Mouse (Mus musculus): ENCODE measurements around the gene Tmem141. TPM values are rescaled to one million over a fixed set of nuclear protein-coding genes. Genes with fewer than 3 reads are reported as not detected.

Tmem141 gene
- polyA plus RNA-seq, 1 experiment from 2014 or later = 25.0 TPM

GRCm38 (mm10) chr2:25574579-25575431 lies 47.0 kb downstream of the Tmem141 start, which contains the start of the genes Mamdc4 and Phpt1:
Mamdc4 (minus strand) TSS chr2:25574845.
Phpt1 (minus strand) TSS chr2:25575224.
- Histone ChIP-seq H3K27me3 (peaks cover 43% of the 10 kb centered on the region), H3K9ac (replicated peaks) (peak within 1 kb of the TSS; percentile 56), H3K27ac (replicated peaks) (peak within 1 kb of the TSS; percentile 95), H3K36me3 (peaks cover under 1% of the 10 kb centered on the region; the same call in 1 of the 2 replicates), H3K4me1 (peaks cover 54% of the 10 kb centered on the region), H3K9me3 (no peaks in the 10 kb centered on the region), H3K4me3 (peak within 1 kb of the TSS; percentile 57), H3K4me2 (replicated peaks) (peak within 1 kb of the TSS; percentile 81)
- ATAC-seq (replicated peaks) = peak; percentile 99
- 0% methylated on average over 44 of the region's 45 CpGs for WGBS

- WGBS = 18% methylated on average over 11 of the region's 11 CpGs
- Histone ChIP-seq H3K4me3 (peak overlapping the region; percentile 57), H3K9ac (replicated peaks) (peak overlapping the region; percentile 55), H3K27ac (replicated peaks) (peak overlapping the region; percentile 95), H3K36me3 (peaks cover 7% of the 10 kb centered on the region; the same call in 1 of the 2 replicates), H3K27me3 (peaks cover 36% of the 10 kb centered on the region), H3K4me2 (replicated peaks) (peak overlapping the region; percentile 81), H3K9me3 (no peaks in the 10 kb centered on the region), H3K4me1 (peaks cover 48% of the 10 kb centered on the region)
- peak; percentile 1; the same call in 1 of the 2 replicates for ATAC-seq (replicated peaks)
These were observed 47.7 kb downstream of the Tmem141 start for GRCm38 (mm10) chr2:25574136-25574535.

- H3K36me3 ChIP-seq = peaks cover 7% of the 10 kb centered on the region; the same call in 1 of the 2 replicates
- ATAC-seq (replicated peaks) = no peak
- H3K27ac ChIP-seq (replicated peaks) = no peak overlapping the region
- H3K4me3 ChIP-seq = no peak overlapping the region
- no peak overlapping the region for H3K9ac ChIP-seq (replicated peaks)
- H3K27me3 ChIP-seq = peaks cover 25% of the 10 kb centered on the region
- H3K4me1 ChIP-seq = peaks cover 38% of the 10 kb centered on the region
- 93% methylated on average over 2 of the region's 2 CpGs for WGBS
- no peaks in the 10 kb centered on the region for H3K9me3 ChIP-seq
- no peak overlapping the region for H3K4me2 ChIP-seq (replicated peaks)
These were observed 48.7 kb downstream of the Tmem141 start for GRCm38 (mm10) chr2:25573068-25573467.

GRCm38 (mm10) chr2:25571221-25571620 lies 50.6 kb downstream of the Tmem141 start:
- peaks cover 7% of the 10 kb centered on the region; the same call in 1 of the 2 replicates for H3K36me3 ChIP-seq
- H3K9ac ChIP-seq (replicated peaks) = no peak overlapping the region
- no peak for ATAC-seq (replicated peaks)
- no peak overlapping the region for H3K27ac ChIP-seq (replicated peaks)
- no peak overlapping the region for H3K4me3 ChIP-seq
- WGBS = 95% methylated on average over 4 of the region's 4 CpGs
- peaks cover 26% of the 10 kb centered on the region for H3K4me1 ChIP-seq
- no peak overlapping the region for H3K4me2 ChIP-seq (replicated peaks)
- peaks cover 7% of the 10 kb centered on the region for H3K27me3 ChIP-seq
- H3K9me3 ChIP-seq = no peaks in the 10 kb centered on the region

Other genes starting within 250 kb of the Tmem141 start
- gene Sapcd2, start 249.7 kb downstream of the Tmem141 start, polyA plus RNA-seq (2015; fragmentation: Nextera tagmentation; extraction: Ambion mirVana) = 31.9 and 32.6 TPM in 2 replicates
- 3.6 and 4.8 TPM in 2 replicates for gene Entpd2, start 226.1 kb downstream of the Tmem141 start, polyA plus RNA-seq (2015; fragmentation: Nextera tagmentation; extraction: Ambion mirVana)
- gene Npdc1, start 222.7 kb downstream of the Tmem141 start, polyA plus RNA-seq (2015; fragmentation: Nextera tagmentation; extraction: Ambion mirVana) = 406 and 408 TPM in 2 replicates
- gene Fut7, start 198.7 kb downstream of the Tmem141 start, polyA plus RNA-seq (2015; fragmentation: Nextera tagmentation; extraction: Ambion mirVana) = 0.20 TPM in 1 of 2 replicates, not detected in the other
- gene Abca2, start 193.3 kb downstream of the Tmem141 start, polyA plus RNA-seq (2015; fragmentation: Nextera tagmentation; extraction: Ambion mirVana) = 11.6 and 14.1 TPM in 2 replicates
- 3.3 and 3.4 TPM in 2 replicates for gene Clic3, start 165.2 kb downstream of the Tmem141 start, polyA plus RNA-seq (2015; fragmentation: Nextera tagmentation; extraction: Ambion mirVana)
- 100 and 101 TPM in 2 replicates for gene Paxx, start 160.9 kb downstream of the Tmem141 start, polyA plus RNA-seq (2015; fragmentation: Nextera tagmentation; extraction: Ambion mirVana)
- gene Ptgds, start 152.0 kb downstream of the Tmem141 start, polyA plus RNA-seq (2015; fragmentation: Nextera tagmentation; extraction: Ambion mirVana) = 112 and 123 TPM in 2 replicates
- not detected in 2 replicates for gene Lcn12, start 128.1 kb downstream of the Tmem141 start, polyA plus RNA-seq (2015; fragmentation: Nextera tagmentation; extraction: Ambion mirVana)
- gene Fbxw5, start 121.3 kb downstream of the Tmem141 start, polyA plus RNA-seq (2015; fragmentation: Nextera tagmentation; extraction: Ambion mirVana) = 128 and 130 TPM in 2 replicates
- 3.4 and 4.7 TPM in 2 replicates for gene C8g, start 120.3 kb downstream of the Tmem141 start, polyA plus RNA-seq (2015; fragmentation: Nextera tagmentation; extraction: Ambion mirVana)
- 28.2 and 28.6 TPM in 2 replicates for gene Traf2, start 75.1 kb downstream of the Tmem141 start, polyA plus RNA-seq (2015; fragmentation: Nextera tagmentation; extraction: Ambion mirVana)
- 368 and 393 TPM in 2 replicates for gene Edf1, start 64.2 kb downstream of the Tmem141 start, polyA plus RNA-seq (2015; fragmentation: Nextera tagmentation; extraction: Ambion mirVana)
- gene Mamdc4, start 47.2 kb downstream of the Tmem141 start, polyA plus RNA-seq (2015; fragmentation: Nextera tagmentation; extraction: Ambion mirVana) = 4.2 and 5.3 TPM in 2 replicates
- 151 and 158 TPM in 2 replicates for gene Phpt1, start 46.8 kb downstream of the Tmem141 start, polyA plus RNA-seq (2015; fragmentation: Nextera tagmentation; extraction: Ambion mirVana)
- 5.5 and 5.9 TPM in 2 replicates for gene Ajm1, start 40.2 kb downstream of the Tmem141 start, polyA plus RNA-seq (2015; fragmentation: Nextera tagmentation; extraction: Ambion mirVana)
- 78.8 and 81.1 TPM in 2 replicates for gene Rabl6, start 13.5 kb downstream of the Tmem141 start, polyA plus RNA-seq (2015; fragmentation: Nextera tagmentation; extraction: Ambion mirVana)
- gene Ccdc183, start 4.3 kb downstream of the Tmem141 start, polyA plus RNA-seq (2015; fragmentation: Nextera tagmentation; extraction: Ambion mirVana) = 0.14 and 0.20 TPM in 2 replicates
- 2.2 and 2.7 TPM in 2 replicates for gene Fcna, start 6.0 kb upstream of the Tmem141 start, polyA plus RNA-seq (2015; fragmentation: Nextera tagmentation; extraction: Ambion mirVana)
- not detected in 2 replicates for gene Lcn8, start 31.1 kb upstream of the Tmem141 start, polyA plus RNA-seq (2015; fragmentation: Nextera tagmentation; extraction: Ambion mirVana)
- not detected in 2 replicates for gene Lcn5, start 35.9 kb upstream of the Tmem141 start, polyA plus RNA-seq (2015; fragmentation: Nextera tagmentation; extraction: Ambion mirVana)
- not detected in 2 replicates for gene Lcn6, start 54.8 kb upstream of the Tmem141 start, polyA plus RNA-seq (2015; fragmentation: Nextera tagmentation; extraction: Ambion mirVana)
- gene Lcn10, start 60.7 kb upstream of the Tmem141 start, polyA plus RNA-seq (2015; fragmentation: Nextera tagmentation; extraction: Ambion mirVana) = not detected in 2 replicates
- gene Obp2a, start 78.0 kb upstream of the Tmem141 start, polyA plus RNA-seq (2015; fragmentation: Nextera tagmentation; extraction: Ambion mirVana) = not detected in 2 replicates
- 115 TPM in 2 replicates for gene Bmyc, start 84.7 kb upstream of the Tmem141 start, polyA plus RNA-seq (2015; fragmentation: Nextera tagmentation; extraction: Ambion mirVana)
- not detected in 2 replicates for gene Obp2b, start 115.0 kb upstream of the Tmem141 start, polyA plus RNA-seq (2015; fragmentation: Nextera tagmentation; extraction: Ambion mirVana)
- gene Lcn3, start 143.6 kb upstream of the Tmem141 start, polyA plus RNA-seq (2015; fragmentation: Nextera tagmentation; extraction: Ambion mirVana) = not detected in 2 replicates
- gene Lcn11, start 155.0 kb upstream of the Tmem141 start, polyA plus RNA-seq (2015; fragmentation: Nextera tagmentation; extraction: Ambion mirVana) = not detected in 2 replicates
- gene Gm13539, start 160.3 kb upstream of the Tmem141 start, polyA plus RNA-seq (2015; fragmentation: Nextera tagmentation; extraction: Ambion mirVana) = not detected in 2 replicates
- gene Glt6d1, start 193.8 kb upstream of the Tmem141 start, polyA plus RNA-seq (2015; fragmentation: Nextera tagmentation; extraction: Ambion mirVana) = not detected in 2 replicates
- not detected in 2 replicates for gene Lcn9, start 201.1 kb upstream of the Tmem141 start, polyA plus RNA-seq (2015; fragmentation: Nextera tagmentation; extraction: Ambion mirVana)
- gene Sohlh1, start 225.2 kb upstream of the Tmem141 start, polyA plus RNA-seq (2015; fragmentation: Nextera tagmentation; extraction: Ambion mirVana) = not detected in 2 replicates
- 6.2 and 7.7 TPM in 2 replicates for gene Kcnt1, start 241.7 kb upstream of the Tmem141 start, polyA plus RNA-seq (2015; fragmentation: Nextera tagmentation; extraction: Ambion mirVana)